Mouse (Mus musculus) MEL (cell line): Measurements from ENCODE around the gene B4galnt3. TPM values are rescaled to one million over a fixed set of nuclear protein-coding genes. Genes with fewer than 3 reads are reported as not detected.

ENCODE experiments used
- DNase-seq: peaks from one replicate; pipeline ENCODE4 v3.0.0; 2011; ENCODE audit warnings: low read depth, low spot score
- H3K27ac ChIP-seq: 2 replicates; pipeline ENCODE4 v1.5.1; 2012; ENCODE audit warnings: low read depth, mild to moderate bottlenecking, control low read depth, low read length, moderate library complexity; ENCODE audit not compliant: control insufficient read depth
- H3K27me3 ChIP-seq, 2 experiments: fragments of 150-350 bp in 1 of 2; sonication (generic) in 1 of 2; 2 replicates each; pipeline ENCODE4 v1.6.1; 2012; ENCODE audit warnings: low read length in 2 of 2, mild to moderate bottlenecking in 2 of 2, improper control_type of control experiment in 1 of 2, moderate library complexity in 1 of 2; ENCODE audit not compliant: insufficient read depth in 2 of 2, control insufficient read depth in 1 of 2
- H3K36me3 ChIP-seq, 2 experiments: 2 replicates each; pipeline ENCODE4 v1.6.1; 2012 to 2014; ENCODE audit warnings: low read length in 2 of 2, improper control_type of control experiment in 1 of 2, inconsistent platforms in 1 of 2, mild to moderate bottlenecking in 1 of 2; ENCODE audit not compliant: insufficient read depth in 2 of 2, control insufficient read depth in 1 of 2
- H3K4me1 ChIP-seq, 2 experiments: fragments of 150-350 bp in 1 of 2; sonication (generic) in 1 of 2; 2 replicates each; pipeline ENCODE4 v1.6.1; 2012; ENCODE audit warnings: low read length in 2 of 2, improper control_type of control experiment in 1 of 2, mild to moderate bottlenecking in 1 of 2; ENCODE audit not compliant: insufficient read depth in 2 of 2, control insufficient read depth in 1 of 2
- H3K4me3 ChIP-seq, 2 experiments: fragments of 150-350 bp in 1 of 2; sonication (generic) in 1 of 2; 2 replicates each; pipeline ENCODE4 v1.5.1; 2012; ENCODE audit warnings: low read depth in 2 of 2, low read length in 2 of 2, mild to moderate bottlenecking in 2 of 2, moderate library complexity in 2 of 2, control low read depth in 1 of 2, improper control_type of control experiment in 1 of 2; ENCODE audit not compliant: control insufficient read depth in 1 of 2, insufficient read depth in 1 of 2
- H3K79me2 ChIP-seq: 2 replicates; pipeline ENCODE4 v1.6.1; 2012; ENCODE audit warnings: mild to moderate bottlenecking, low read length, moderate library complexity; ENCODE audit not compliant: control insufficient read depth, poor library complexity, insufficient read depth
- H3K9ac ChIP-seq: 2 replicates; pipeline ENCODE4 v1.6.1; 2012; ENCODE audit warnings: low read depth, mild to moderate bottlenecking, control low read depth, low read length, moderate library complexity; ENCODE audit not compliant: control insufficient read depth, poor library complexity, severe bottlenecking
- H3K9me3 ChIP-seq: fragments of 150-350 bp; sonication (generic); replicated peaks from 2 replicates; pipeline ENCODE4 v1.6.1; 2012; ENCODE audit warnings: mild to moderate bottlenecking, low read length, improper control_type of control experiment, moderate library complexity; ENCODE audit not compliant: insufficient read depth
- BHLHE40 ChIP-seq: IDR thresholded peaks from 2 replicates; pipeline ENCODE4 v1.6.1; 2012; ENCODE audit warnings: low read depth, mild to moderate bottlenecking, inconsistent platforms, low read length, improper control_type of control experiment, borderline replicate concordance
- CHD1 ChIP-seq: IDR thresholded peaks from 2 replicates; pipeline ENCODE4 v1.6.1; 2012; ENCODE audit warnings: low read depth, mild to moderate bottlenecking, inconsistent platforms, low read length, improper control_type of control experiment
- E2F4 ChIP-seq: IDR thresholded peaks from 2 replicates; pipeline ENCODE4 v1.6.1; 2011; ENCODE audit warnings: low read depth, low read length, improper control_type of control experiment, borderline replicate concordance
- GATA1 ChIP-seq: IDR thresholded peaks from 2 replicates; pipeline ENCODE4 v1.6.1; 2011; ENCODE audit warnings: low read depth, low read length, improper control_type of control experiment
- HCFC1 ChIP-seq: IDR thresholded peaks from 2 replicates; pipeline ENCODE4 v1.6.1; 2012; ENCODE audit warnings: low read depth, mild to moderate bottlenecking, inconsistent platforms, low read length, improper control_type of control experiment, moderate library complexity
- MAFK ChIP-seq: IDR thresholded peaks from 2 replicates; pipeline ENCODE4 v1.6.1; 2011; ENCODE audit warnings: low read depth, mild to moderate bottlenecking, low read length, improper control_type of control experiment, borderline replicate concordance
- MAZ ChIP-seq: IDR thresholded peaks from 2 replicates; pipeline ENCODE4 v1.6.1; 2012; ENCODE audit warnings: low read depth, mild to moderate bottlenecking, inconsistent platforms, low read length, improper control_type of control experiment
- MYB ChIP-seq: IDR thresholded peaks from 2 replicates; pipeline ENCODE4 v1.6.1; 2011; ENCODE audit warnings: mild to moderate bottlenecking, low read depth, low read length, improper control_type of control experiment
- MYC ChIP-seq: IDR thresholded peaks from 2 replicates; pipeline ENCODE4 v1.6.1; 2011; ENCODE audit warnings: low read depth, mild to moderate bottlenecking, low read length, improper control_type of control experiment, moderate library complexity
- NRF1 ChIP-seq: IDR thresholded peaks from 2 replicates; pipeline ENCODE4 v1.6.1; 2014; ENCODE audit warnings: low read depth, mild to moderate bottlenecking, inconsistent platforms, low read length, improper control_type of control experiment, moderate library complexity; ENCODE audit not compliant: poor library complexity, insufficient read depth, severe bottlenecking
- POLR2A ChIP-seq, 2 experiments: IDR thresholded peaks; 2 replicates each; pipeline ENCODE4 v1.6.1; 2011 to 2012; ENCODE audit warnings: low read length in 2 of 2, mild to moderate bottlenecking in 2 of 2, control low read depth in 1 of 2, improper control_type of control experiment in 1 of 2, low read depth in 1 of 2, moderate library complexity in 1 of 2; ENCODE audit not compliant: control insufficient read depth in 1 of 2, insufficient read depth in 1 of 2, poor library complexity in 1 of 2
- POLR2AphosphoS5 ChIP-seq: IDR thresholded peaks from 2 replicates; pipeline ENCODE4 v1.6.1; 2012; ENCODE audit warnings: low read depth, borderline replicate concordance, mild to moderate bottlenecking, inconsistent platforms, low read length, moderate library complexity, mixed read lengths
- RAD21 ChIP-seq: IDR thresholded peaks from 2 replicates; pipeline ENCODE4 v1.6.1; 2011; ENCODE audit warnings: mild to moderate bottlenecking, low read depth, low read length, improper control_type of control experiment
- TAL1 ChIP-seq: IDR thresholded peaks from 2 replicates; pipeline ENCODE4 v1.6.1; 2012; ENCODE audit warnings: mild to moderate bottlenecking, inconsistent platforms, low read length, moderate library complexity, mixed read lengths
- TBP ChIP-seq: IDR thresholded peaks from 2 replicates; pipeline ENCODE4 v1.8.0; 2011; ENCODE audit warnings: low read depth, low read length, improper control_type of control experiment
- TCF12 ChIP-seq: IDR thresholded peaks from 2 replicates; pipeline ENCODE4 v1.6.1; 2014; ENCODE audit warnings: low read depth, mild to moderate bottlenecking, inconsistent platforms, low read length, improper control_type of control experiment, moderate library complexity
- USF2 ChIP-seq, 2 experiments: IDR thresholded peaks; 2 replicates each; pipeline ENCODE4 v1.6.1; 2011 to 2012; ENCODE audit warnings: improper control_type of control experiment in 2 of 2, low read length in 2 of 2, borderline replicate concordance in 1 of 2, inconsistent platforms in 1 of 2, low read depth in 1 of 2, mild to moderate bottlenecking in 1 of 2; ENCODE audit not compliant: insufficient read depth in 1 of 2
- polyA plus RNA-seq, 2 experiments: library from polyadenylated mRNA; stranded (reverse) in 1 of 2; unstranded in 1 of 2; fragments of >175 nt in 1 of 2; fragments of >200 nt in 1 of 2; gene quantifications; 2 replicates each; pipeline versions ENCODE4 v1.2.1 to v1.2.4; 2012; ENCODE audit warnings: low replicate concordance in 2 of 2, low read depth in 1 of 2; ENCODE audit not compliant: insufficient read length in 2 of 2, insufficient read depth in 1 of 2, missing spikeins in 1 of 2
- total RNA-seq: library from RNA; depleted of rRNA; stranded (reverse); fragments of 300-350 nt; gene quantifications from 2 replicates; pipeline ENCODE4 v1.2.3, GENCODE M21; 2012

The B4galnt3 gene
- total and polyA plus RNA-seq, 3 experiments: 1.3 to 1.5 TPM; not detected in 1

DNA sequence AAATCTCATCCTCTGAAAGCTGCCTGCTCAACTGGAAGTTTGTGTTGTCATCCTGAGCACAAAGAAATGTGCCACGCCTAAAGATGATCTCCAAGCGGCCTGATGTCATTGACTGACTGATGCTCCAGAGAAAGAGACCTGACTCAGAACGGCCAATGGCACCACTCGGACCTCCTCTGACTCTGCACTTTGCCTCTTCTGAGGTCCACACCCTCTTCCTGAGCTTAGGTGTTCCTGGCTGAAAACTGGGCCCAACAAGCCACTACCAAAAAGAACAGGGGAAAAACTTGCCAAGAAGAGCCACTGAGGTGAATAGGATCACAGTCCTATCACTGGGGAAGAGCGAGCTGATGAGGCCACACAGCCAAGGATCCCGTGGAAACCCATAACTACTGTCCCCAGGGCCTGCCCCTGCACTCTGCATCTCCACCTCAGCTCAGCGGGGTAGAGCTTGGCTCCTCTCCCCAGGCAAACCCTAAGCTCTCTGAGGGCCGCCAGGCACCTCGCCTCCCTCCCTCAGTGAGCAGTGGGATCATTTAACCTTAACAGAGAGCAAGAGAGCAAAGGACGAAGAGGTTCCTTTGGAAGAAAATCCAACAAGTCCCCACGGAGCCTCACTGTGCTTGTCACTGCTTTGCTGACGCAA, 31.4 kb downstream of the B4galnt3 start:
- Histone ChIP-seq H3K36me3 (peaks cover 0 to 3% of the 10 kb centered on the region in 2 experiments; a peak in 1 of 4 replicates), H3K27me3 (peaks cover 8 to 16% of the 10 kb centered on the region in 2 experiments), H3K4me1 (peaks cover 0 to 3% of the 10 kb centered on the region in 2 experiments; a peak in 1 of 4 replicates)
- no peak for DNase-seq
- TF ChIP-seq CHD1 (no peak), MYC (no peak), MAFK (no peak), HCFC1 (no peak), MYB (no peak), NRF1 (no peak), BHLHE40 (no peak)
- TF ChIP-seq, all 39 proteins: peak for 0
- Histone ChIP-seq H3K9me3 (no peaks in the 10 kb centered on the region), H3K4me3 (no peak overlapping the region), H3K9ac (no peak overlapping the region), H3K27ac (no peak overlapping the region), H3K79me2 (no peaks in the 10 kb centered on the region)

DNA sequence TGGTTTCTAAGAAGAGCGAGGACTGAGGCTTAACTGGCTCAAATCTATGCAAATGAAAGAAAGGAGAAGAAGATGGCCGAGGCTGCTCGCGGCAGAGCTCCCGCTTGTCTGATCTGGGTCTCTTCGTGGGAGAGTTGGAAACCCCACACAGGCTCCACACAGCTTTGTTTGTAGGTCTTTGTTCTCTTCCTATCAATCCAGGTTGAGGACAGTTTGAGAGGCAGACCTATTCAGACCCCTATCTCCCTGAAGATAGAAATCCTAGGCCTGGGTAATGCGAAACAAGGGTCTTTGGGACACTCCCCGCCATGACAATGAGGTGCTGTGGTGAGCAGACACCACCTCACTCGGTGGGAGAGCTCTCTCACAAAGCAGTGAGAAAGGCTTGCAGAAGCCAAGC, 34.9 kb downstream of the B4galnt3 start:
- H3K4me3 ChIP-seq: peak overlapping the region; percentile 36 to 57
- H3K36me3 ChIP-seq: peaks cover 0 to 3% of the 10 kb centered on the region in 2 experiments; a peak in 1 of 4 replicates
- DNase-seq: peak; percentile 40
- H3K27me3 ChIP-seq: peaks cover 5 to 15% of the 10 kb centered on the region in 2 experiments
- TF ChIP-seq MAZ (no peak), POLR2AphosphoS5 (no peak)
- TF ChIP-seq, all 39 proteins: peak for 0
- Histone ChIP-seq H3K27ac (no peak overlapping the region), H3K4me1 (peaks cover 0 to 3% of the 10 kb centered on the region in 2 experiments; a peak in 1 of 4 replicates), H3K9me3 (no peaks in the 10 kb centered on the region), H3K9ac (peak overlapping the region; percentile 47), H3K79me2 (no peaks in the 10 kb centered on the region)

DNA sequence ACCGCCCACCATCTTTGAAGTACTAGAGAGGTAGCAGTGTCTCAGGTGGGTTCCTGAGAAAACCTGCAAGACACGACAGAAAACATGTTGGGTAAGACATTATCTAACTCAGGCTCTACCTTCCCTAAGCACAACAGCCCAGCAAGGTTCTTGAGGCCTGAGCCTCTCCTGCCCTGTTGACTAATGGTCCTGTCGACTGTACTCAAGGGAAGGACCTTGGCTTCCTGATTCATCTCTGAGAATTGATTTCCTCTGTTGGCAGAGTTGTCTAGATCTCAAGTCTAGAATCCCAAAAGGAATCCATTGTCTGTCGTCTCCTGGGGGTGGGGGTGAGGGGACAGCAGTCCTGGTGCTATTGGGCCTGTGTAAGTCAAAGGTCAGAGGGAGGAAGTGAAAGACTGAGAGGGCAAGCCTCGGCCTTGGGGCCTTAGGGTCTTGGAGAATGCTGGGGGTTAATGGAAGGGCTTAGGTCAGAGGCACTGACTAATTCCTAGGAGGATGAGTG, 37.9 kb downstream of the B4galnt3 start:
- TF ChIP-seq E2F4: no peak
- TF ChIP-seq GATA1: no peak
- TF ChIP-seq RAD21: no peak
- no peak for TF ChIP-seq TBP
- TF ChIP-seq TAL1: no peak
- TF ChIP-seq USF2 (IDR thresholded peaks at IDR 0.05; ENCODE audit: borderline replicate concordance in 1 of 2, insufficient read depth in 1 of 2, low read depth in 1 of 2, low read length in 2 of 2): no peak
- TF ChIP-seq POLR2A (IDR thresholded peaks at IDR 0.05; ENCODE audit: control insufficient read depth in 1 of 2, insufficient read depth in 1 of 2, low read depth in 1 of 2, low read length in 2 of 2, poor library complexity in 1 of 2): no peak
- no peak for TF ChIP-seq MAFK
- TF ChIP-seq TCF12: no peak
- TF ChIP-seq MYC: no peak
- H3K9ac ChIP-seq: no peak overlapping the region

More for the DNA sequence above, 37.9 kb downstream of the B4galnt3 start:
- Histone ChIP-seq H3K4me3 (no peak overlapping the region), H3K9me3 (no peaks in the 10 kb centered on the region), H3K36me3 (peaks cover 0 to 3% of the 10 kb centered on the region in 2 experiments; a peak in 1 of 4 replicates), H3K4me1 (peaks cover 0 to 3% of the 10 kb centered on the region in 2 experiments; a peak in 1 of 4 replicates), H3K27ac (no peak overlapping the region), H3K79me2 (no peaks in the 10 kb centered on the region), H3K27me3 (peaks cover 9 to 10% of the 10 kb centered on the region in 2 experiments)
- DNase-seq: no peak
